Mouse (Mus musculus) heart, adult 9 months (tissue): ENCODE results near the gene 1700056E22Rik.

Experiments
- DNase-seq, 2 experiments: peaks; one replicate each; pipeline ENCODE4 v3.0.0; 2022; ENCODE audit warnings: low spot score in 2 of 2

Gene 1700056E22Rik

DNA sequence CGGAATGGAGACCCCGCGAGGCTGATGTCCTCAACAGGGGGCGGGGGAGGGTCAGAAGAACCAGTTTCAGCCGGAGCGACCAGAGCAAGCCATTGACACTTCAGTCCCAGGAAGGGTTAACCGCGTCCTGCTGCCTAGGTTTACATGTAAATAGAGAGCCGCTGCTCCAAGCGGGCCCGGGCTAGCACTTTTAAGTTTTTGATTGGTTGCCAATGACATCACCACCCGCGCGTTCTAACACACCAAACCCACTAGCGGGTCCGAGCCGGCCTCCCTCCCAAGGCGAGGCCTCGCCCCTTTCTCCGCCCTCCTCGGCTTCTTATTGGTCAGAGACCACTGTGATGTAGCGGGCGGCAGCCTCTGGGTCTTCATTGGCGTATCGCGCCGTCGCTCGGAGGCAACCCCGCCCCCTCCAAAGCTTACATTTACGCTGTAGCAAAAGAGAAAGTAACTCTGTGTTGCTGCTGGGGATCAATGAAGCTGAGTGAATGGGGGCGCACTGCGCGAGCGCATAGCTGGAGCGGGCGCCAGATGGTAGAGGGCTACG is at the start of gene 1700056E22Rik:
TSS of gene 1700056E22Rik (minus strand) at position 291 of the 547 bp plus-strand sequence.
- DNase-seq, result peak; percentile 99

DNA sequence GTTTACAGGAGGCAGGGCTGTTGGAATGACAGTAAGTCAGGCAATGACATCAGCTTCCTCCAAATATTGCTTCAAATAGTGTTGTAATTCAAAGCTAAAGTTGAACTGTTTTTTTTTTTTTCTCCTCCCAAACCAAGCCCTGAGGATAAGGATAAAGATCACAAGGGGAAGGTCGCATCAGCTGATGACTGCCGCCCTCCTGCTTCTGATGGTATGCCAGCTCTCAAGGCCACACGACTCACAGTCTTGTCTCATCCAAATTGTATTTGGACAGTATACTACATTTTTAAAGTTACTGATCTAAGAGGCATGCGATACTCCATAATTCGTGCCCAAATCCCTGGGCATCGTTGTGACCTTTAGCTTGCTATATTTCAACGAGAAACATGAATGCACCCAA is 49.1 kb upstream of the 1700056E22Rik start:
- no peak for DNase-seq

GRCm38 (mm10) chr1:184082661-184083060 is 48.6 kb upstream of the 1700056E22Rik start:
- DNase-seq, result peak in 1 of 2 experiments; percentile 20

DNA sequence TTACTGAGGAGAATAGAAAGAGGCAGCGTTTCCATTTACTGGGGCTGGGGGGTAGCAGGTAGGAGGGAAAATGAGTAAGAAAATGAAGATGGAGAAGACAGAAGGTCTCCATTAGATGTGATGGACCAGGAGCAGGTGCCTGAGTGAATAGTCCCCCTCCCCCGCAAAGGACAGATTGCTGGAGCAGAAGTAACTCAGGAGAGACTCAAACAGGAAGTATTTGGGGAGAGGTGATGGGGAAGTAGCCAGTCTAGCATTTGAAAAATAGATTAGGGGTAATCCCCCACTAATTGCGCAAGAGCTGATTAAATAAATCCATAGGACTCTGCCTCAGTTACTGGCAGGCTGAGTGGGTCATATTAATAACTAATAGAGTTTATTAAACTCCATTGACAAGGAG is 45.2 kb upstream of the 1700056E22Rik start:
- DNase-seq, result no peak

GRCm38 (mm10) chr1:184076756-184077155 is 42.7 kb upstream of the 1700056E22Rik start:
- no peak for DNase-seq

- no peak for DNase-seq
These were observed 42.0 kb upstream of the 1700056E22Rik start for GRCm38 (mm10) chr1:184076065-184076464.

- DNase-seq, result no peak
These were observed 34.9 kb upstream of the 1700056E22Rik start for GRCm38 (mm10) chr1:184068971-184069370.

DNA sequence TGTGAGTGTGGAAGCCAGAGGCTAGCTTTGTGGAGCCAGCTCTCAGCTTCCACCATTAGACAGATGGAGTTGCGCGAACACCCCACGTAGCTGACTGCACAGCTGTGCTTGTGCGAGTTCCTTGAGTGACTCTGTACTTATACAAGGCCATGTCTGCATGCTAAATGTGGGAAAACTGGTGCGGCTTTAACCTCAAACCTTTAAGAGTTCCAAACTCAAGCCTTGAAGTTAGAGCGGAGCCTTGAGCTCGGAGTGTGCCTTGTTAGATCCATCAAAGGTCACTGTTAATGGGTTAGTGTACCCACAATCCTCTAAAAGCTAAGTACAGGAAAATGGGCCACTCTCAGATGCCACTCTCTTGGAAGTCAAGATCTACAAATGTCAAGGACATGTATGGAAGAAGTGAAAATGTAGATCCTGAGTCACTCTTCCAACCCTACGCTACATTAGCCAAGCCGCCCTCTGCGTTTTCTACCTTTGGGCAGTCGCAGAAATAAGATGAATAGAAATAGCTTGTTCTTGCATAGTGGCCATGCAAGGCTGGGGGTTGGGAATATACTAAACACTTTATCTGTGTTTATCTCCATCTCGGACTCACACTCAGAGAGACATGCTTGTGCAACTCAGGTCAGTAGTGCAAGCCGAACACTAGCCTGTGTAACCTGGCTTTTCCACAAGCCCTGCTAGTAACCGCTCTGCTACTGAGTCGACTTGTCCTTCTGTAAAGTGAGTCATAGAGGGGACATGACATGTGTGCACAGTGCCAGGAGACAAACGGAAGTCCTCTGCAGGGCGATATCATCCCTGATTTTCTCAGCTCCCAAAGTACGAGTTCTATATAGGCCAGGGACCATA is 33.8 kb upstream of the 1700056E22Rik start:
- no peak for DNase-seq

GRCm38 (mm10) chr1:184066460-184067287 is 32.6 kb upstream of the 1700056E22Rik start:
- DNase-seq, result no peak

GRCm38 (mm10) chr1:184065589-184066361 is 31.7 kb upstream of the 1700056E22Rik start:
- DNase-seq, result no peak

GRCm38 (mm10) chr1:184064306-184064705 is 30.2 kb upstream of the 1700056E22Rik start:
- DNase-seq, result no peak

DNA sequence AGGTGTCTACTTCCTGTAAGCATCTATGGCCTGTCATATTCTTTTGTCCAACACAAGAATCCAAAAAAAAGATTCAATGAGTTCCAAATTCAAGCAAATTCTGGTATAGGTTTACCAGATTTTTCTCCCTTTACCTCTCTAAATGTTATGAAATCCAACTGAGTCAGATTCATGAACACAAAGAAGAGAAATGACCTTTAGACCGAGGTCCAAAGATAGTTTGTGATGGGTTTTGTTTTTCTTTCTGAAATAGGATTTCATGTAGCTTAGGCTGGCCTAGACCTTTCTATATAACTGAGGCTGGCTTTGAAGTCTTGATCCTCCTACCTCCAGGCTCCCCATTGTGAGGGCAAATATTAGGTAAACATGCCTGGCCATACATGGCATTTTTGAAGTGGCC is 27.8 kb upstream of the 1700056E22Rik start:
- DNase-seq, result no peak

DNA sequence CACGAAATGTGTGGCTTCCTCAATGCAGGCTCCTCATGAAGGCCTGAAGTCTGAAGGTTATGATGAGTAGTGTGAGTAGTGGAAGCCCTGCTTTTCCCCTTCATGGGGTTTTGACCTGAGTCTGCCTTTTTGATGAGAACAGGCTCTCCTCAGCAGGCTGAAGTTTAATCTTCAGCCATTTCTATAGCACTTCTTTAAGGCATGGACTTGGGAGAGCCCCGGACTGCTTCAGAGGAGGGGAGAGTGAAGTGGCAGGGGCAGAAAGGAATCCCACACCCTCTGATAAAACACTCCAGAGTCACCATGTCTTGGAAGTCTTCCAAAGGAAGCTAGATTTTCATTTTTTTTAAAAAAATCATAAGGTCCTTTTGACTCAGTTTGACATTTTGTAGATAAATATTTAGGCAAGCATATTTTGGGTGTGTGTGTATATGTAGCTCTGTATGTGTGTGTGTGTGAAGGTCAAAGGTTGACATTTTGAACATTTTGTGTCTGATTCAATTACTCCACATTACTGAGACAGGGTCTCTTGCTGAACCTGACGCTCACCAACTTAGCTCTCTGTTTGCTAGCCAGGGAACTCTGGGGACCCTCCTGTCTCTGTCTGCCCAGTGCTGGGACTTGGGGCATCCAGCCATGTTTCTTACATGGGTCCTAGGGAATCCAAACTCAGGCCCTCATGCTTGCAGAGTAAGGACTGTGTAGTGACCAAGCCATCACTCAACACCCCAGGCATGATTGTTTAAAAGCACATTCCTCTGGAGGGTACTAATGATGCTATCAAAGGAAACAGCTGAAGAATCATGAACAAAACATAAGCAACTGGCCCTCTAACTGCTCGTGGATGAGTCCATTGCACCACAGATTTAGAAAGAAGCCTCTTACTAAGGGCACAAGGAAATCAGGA is 27.0 kb upstream of the 1700056E22Rik start:
- no peak for DNase-seq

DNA sequence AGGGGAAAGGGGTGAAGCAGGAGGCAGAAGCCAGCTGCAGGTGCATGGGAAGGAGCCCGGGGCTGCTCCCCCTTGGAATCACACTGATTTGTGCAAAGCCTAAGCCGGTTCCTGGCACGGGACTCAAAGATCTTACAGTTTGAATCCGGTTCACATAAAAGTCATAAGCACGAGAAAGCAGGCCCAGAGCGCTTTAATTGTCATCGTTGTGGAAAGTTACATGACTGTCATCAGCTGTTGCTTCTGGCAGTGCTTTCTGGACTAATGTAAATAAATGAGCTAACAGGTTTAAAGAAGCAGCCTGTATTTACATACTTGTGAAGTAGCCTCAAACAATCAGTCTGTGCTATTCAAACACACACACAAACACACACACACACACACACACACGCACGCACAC is 26.3 kb upstream of the 1700056E22Rik start:
- DNase-seq, result peak in 1 of 2 experiments; percentile 44

GRCm38 (mm10) chr1:184059814-184060213 is 25.7 kb upstream of the 1700056E22Rik start:
- DNase-seq, result no peak

GRCm38 (mm10) chr1:184058206-184058605 is 24.1 kb upstream of the 1700056E22Rik start:
- DNase-seq, result no peak

GRCm38 (mm10) chr1:184054176-184054575 is 20.1 kb upstream of the 1700056E22Rik start:
- DNase-seq, result no peak

DNA sequence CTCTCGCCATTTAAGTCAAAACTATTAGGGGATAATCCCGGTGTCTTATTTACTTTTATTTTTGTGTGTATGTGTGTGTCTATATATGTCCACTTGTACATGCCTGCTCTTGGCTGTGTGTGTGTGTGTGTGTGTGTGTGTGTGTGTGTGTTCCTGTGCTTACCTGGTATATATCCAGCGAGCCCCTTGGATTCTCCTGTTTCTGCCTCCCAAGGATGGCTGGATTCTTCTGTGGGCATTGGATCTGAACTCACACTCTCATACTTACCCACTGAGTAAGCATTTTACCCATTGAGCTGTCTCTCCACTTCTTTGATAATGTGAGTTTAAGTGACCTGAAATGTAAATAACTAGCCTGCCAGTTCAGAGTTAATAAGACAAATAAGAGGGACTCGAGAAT is 19.6 kb upstream of the 1700056E22Rik start:
- no peak for DNase-seq

DNA sequence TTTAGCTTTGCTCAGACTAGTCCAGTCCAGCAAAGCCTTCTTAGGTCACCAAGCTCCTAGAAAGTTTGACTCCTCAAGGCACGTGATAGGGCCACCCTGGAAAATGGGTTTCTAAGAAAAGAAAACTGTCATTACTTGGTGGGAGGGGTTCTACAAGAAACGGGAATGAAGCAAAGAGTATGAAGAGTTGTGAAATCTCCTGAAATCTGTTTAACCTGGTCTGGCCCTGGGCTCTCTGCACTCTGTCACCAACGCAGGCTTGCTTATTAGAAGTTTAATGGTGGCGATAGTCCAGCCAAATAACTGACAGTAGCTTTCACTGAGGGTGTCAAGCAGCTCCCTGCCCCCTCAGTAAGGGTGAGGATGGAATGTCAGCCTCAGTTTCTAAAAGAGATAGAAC is 19.0 kb upstream of the 1700056E22Rik start:
- DNase-seq, result no peak

DNA sequence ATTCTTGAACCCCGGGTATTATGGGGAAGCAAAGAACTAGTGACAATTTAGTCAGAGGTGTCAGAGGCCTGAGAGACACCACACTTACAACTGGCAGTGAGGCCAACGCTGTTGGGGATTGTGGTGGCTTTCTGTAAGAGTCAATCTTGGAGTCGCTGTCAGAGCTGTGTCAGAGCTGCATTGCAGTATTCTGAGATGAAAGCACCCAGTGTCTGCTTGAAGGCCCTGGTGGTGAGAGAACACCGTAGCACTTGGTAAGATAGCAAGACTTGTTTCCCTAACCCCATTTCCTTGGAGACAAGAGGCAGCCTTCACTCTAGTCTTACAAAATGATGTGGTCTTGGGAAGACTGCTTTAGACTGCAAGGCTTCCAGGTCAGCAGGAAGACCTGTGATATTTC is 18.2 kb upstream of the 1700056E22Rik start:
- no peak for DNase-seq

DNA sequence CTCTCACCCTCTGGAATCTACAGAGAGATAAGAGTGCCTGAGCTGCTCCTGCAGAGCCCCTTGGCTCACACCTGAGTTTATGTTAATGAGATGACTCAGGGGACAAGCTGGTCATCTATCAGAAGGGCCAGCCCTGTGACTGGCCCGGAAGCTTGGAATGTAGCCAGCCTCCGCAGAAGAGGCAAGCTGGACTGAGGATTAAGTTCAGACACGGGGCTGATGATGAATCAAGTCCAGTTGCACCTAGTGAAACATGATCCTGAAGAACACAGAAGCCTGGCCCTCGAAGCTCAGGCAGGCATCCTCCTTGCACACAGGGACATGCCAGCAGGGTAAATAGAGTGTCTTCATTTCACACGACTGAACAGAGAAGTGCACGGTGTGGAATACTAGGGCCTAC is 17.7 kb upstream of the 1700056E22Rik start:
- DNase-seq, result peak; percentile 51 to 66
